Mouse (Mus musculus): ENCODE data around the gene Cenpu.
"Not testable (repeated sequence)": the region's sequence is repeated elsewhere in the genome, so short reads cannot be mapped to it uniquely, and the experiment has no call there.

The Cenpu gene

GRCm38 (mm10) chr8:46550058-46550457 is 1.8 kb upstream of the Cenpu start:
- DNase-seq (ENCODE audit: low read depth): no peak

GRCm38 (mm10) chr8:46551029-46551428 is 799 bp upstream of the Cenpu start:
- DNase-seq (ENCODE audit: low read depth): peak; percentile 31

- DNase-seq (ENCODE audit: low read depth): peak; percentile 10
Observed at GRCm38 (mm10) chr8:46552441-46552765, 575 bp downstream of the Cenpu start.

- DNase-seq (ENCODE audit: low read depth): peak; percentile 47
Observed at GRCm38 (mm10) chr8:46559428-46559827, 7.6 kb downstream of the Cenpu start.

- DNase-seq (ENCODE audit: low read depth): no peak
Observed at GRCm38 (mm10) chr8:46562333-46562732, 10.5 kb downstream of the Cenpu start.

GRCm38 (mm10) chr8:46566914-46567529 is 15.2 kb downstream of the Cenpu start:
- no peak for DNase-seq (ENCODE audit: low read depth)

GRCm38 (mm10) chr8:46567946-46568345 is 16.1 kb downstream of the Cenpu start:
- no peak for DNase-seq (ENCODE audit: low read depth)

- no peak for DNase-seq (ENCODE audit: low read depth)
Observed at GRCm38 (mm10) chr8:46568942-46569341, 17.1 kb downstream of the Cenpu start.

GRCm38 (mm10) chr8:46569659-46570441 is 18.0 kb downstream of the Cenpu start:
- no peak for DNase-seq (ENCODE audit: low read depth)

GRCm38 (mm10) chr8:46570673-46571072 is 18.8 kb downstream of the Cenpu start:
- DNase-seq (ENCODE audit: low read depth): no peak

GRCm38 (mm10) chr8:46573446-46573845 is 21.6 kb downstream of the Cenpu start:
- DNase-seq (ENCODE audit: low read depth): no peak

- DNase-seq (ENCODE audit: low read depth): no peak
Observed at GRCm38 (mm10) chr8:46573964-46574363, 22.1 kb downstream of the Cenpu start.

- no peak for DNase-seq (ENCODE audit: low read depth)
Observed at GRCm38 (mm10) chr8:46578794-46579193, 27.0 kb downstream of the Cenpu start.

- not testable (repeated sequence) for DNase-seq (ENCODE audit: low read depth)
Observed at GRCm38 (mm10) chr8:46584328-46584727, 32.5 kb downstream of the Cenpu start.

- DNase-seq (ENCODE audit: low read depth): no peak
Observed at GRCm38 (mm10) chr8:46585576-46585975, 33.7 kb downstream of the Cenpu start.

GRCm38 (mm10) chr8:46587911-46588310 is 36.1 kb downstream of the Cenpu start:
- DNase-seq (ENCODE audit: low read depth): no peak

GRCm38 (mm10) chr8:46588663-46589062 is 36.8 kb downstream of the Cenpu start:
- no peak for DNase-seq (ENCODE audit: low read depth)

GRCm38 (mm10) chr8:46593067-46593466 is 41.2 kb downstream of the Cenpu start:
- DNase-seq (ENCODE audit: low read depth): no peak

- DNase-seq (ENCODE audit: low read depth): no peak
Observed at GRCm38 (mm10) chr8:46593772-46594171, 41.9 kb downstream of the Cenpu start.

- DNase-seq (ENCODE audit: low read depth): no peak
Observed at GRCm38 (mm10) chr8:46595593-46595992, 43.8 kb downstream of the Cenpu start.

- no peak for DNase-seq (ENCODE audit: low read depth)
Observed at GRCm38 (mm10) chr8:46596530-46596929, 44.7 kb downstream of the Cenpu start.

- no peak for DNase-seq (ENCODE audit: low read depth)
Observed at GRCm38 (mm10) chr8:46597411-46597810, 45.6 kb downstream of the Cenpu start.

- no peak for DNase-seq (ENCODE audit: low read depth)
Observed at GRCm38 (mm10) chr8:46598114-46598513, 46.3 kb downstream of the Cenpu start.

GRCm38 (mm10) chr8:46598753-46599152 is 46.9 kb downstream of the Cenpu start:
- no peak for DNase-seq (ENCODE audit: low read depth)
